Comparison of ENCODE assay signal across 12 mouse cellular contexts in the genomic region with DNA sequence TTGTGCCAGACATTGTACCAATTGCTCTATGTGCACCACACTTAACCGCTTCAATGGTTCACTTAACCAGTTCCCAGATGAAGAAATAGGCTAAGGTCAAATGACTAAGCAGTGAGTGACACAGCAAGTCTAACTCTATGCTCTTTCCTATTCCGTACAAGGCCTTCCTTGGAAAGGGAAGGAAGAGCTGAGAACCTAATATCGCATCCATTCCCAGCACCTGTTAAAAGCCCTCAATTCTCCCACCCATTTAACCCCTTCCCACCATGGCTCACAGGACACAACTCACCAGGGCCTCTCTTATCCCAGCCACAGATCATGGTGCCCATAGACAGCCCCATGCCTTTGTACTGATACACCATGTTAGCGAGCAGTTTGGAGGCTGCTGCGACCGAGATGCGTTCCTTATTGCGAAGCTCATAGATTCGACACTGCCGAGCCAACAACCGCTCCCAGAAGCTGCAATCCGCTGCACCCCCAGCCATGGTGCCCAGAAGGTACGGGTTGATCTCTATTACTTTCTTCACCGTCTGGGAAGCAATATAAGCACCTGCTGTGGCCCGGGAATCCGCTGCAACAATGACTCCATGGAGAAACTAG. TPM values are rescaled to one million over a fixed set of nuclear protein-coding genes. Genes with fewer than 3 reads are reported as not detected.
DNase-seq lines count a peak whose midpoint lies in the region; ATAC-seq lines count a peak whose summit lies in the region.
"Had no signal": no experiment of that assay in that cellular context is flagged by ENCODE, and none has a peak within 500 bp of the region (broad histone marks: within the 10 kb centered on the region; RNA-seq: fewer than 3 reads in every experiment).

No protein-coding gene starts in this region.

- H3K9ac ChIP-seq in heart, embryonic 11.5 days (ENCODE audit: low read depth, low read length), result no peak overlapping the region
- no peak overlapping the region for H3K9ac ChIP-seq in neural tube, embryonic 12.5 days
- H3K9ac ChIP-seq in liver, embryonic 12.5 days, result no peak overlapping the region

- 91% methylated on average over 16 of the region's 16 CpGs for WGBS in heart, embryonic 11.5 days (ENCODE audit: insufficient replicate concordance)
- 92% methylated on average over 16 of the region's 16 CpGs for WGBS in neural tube, embryonic 12.5 days
- WGBS in liver, embryonic 12.5 days (ENCODE audit: insufficient replicate concordance), result 83% methylated on average over 16 of the region's 16 CpGs

- H3K4me2 ChIP-seq in heart, embryonic 11.5 days, result peak overlapping the region; percentile 71
- peak overlapping the region; percentile 75; the same call in 1 of the 2 replicates for H3K4me2 ChIP-seq in neural tube, embryonic 12.5 days (replicated peaks)
- H3K4me2 ChIP-seq in liver, embryonic 12.5 days, result peak overlapping the region; percentile 72

- no peaks in the 10 kb centered on the region for H3K27me3 ChIP-seq in heart, embryonic 11.5 days (ENCODE audit: control insufficient read depth, insufficient read depth, low read length)
- no peaks in the 10 kb centered on the region for H3K27me3 ChIP-seq in neural tube, embryonic 12.5 days (replicated peaks)
- no peaks in the 10 kb centered on the region for H3K27me3 ChIP-seq in liver, embryonic 12.5 days (replicated peaks)

- 0 out of 2 replicates have a peak, but pooled peaks cover 5% of the 10 kb centered on the region for H3K4me1 ChIP-seq in heart, embryonic 11.5 days (ENCODE audit: control insufficient read depth, insufficient read depth, low read length)
- peaks cover 11% of the 10 kb centered on the region for H3K4me1 ChIP-seq in neural tube, embryonic 12.5 days
- H3K4me1 ChIP-seq in liver, embryonic 12.5 days, result peaks cover 23% of the 10 kb centered on the region

- no peak overlapping the region for H3K27ac ChIP-seq in heart, embryonic 11.5 days (ENCODE audit: low read depth, low read length)
- H3K27ac ChIP-seq in neural tube, embryonic 12.5 days, result no peak overlapping the region
- H3K27ac ChIP-seq in liver, embryonic 12.5 days, result peak overlapping the region; percentile 12; the same call in 1 of the 2 replicates

- no peak for ATAC-seq in heart, embryonic 11.5 days (replicated peaks; ENCODE audit: insufficient number of reproducible peaks, low FRiP score, low TSS enrichment)
- ATAC-seq in neural tube, embryonic 12.5 days (ENCODE audit: low FRiP score, low read depth), result no peak
- no peak for ATAC-seq in liver, embryonic 12.5 days
- ATAC-seq: CD4-positive, CD25-positive, alpha-beta regulatory T cell, adult 4 months; intestine, embryonic 16.5 days had no signal

- no peaks in the 10 kb centered on the region for H3K9me3 ChIP-seq in heart, embryonic 11.5 days (replicated peaks; ENCODE audit: control insufficient read depth, low read length)
- no peaks in the 10 kb centered on the region for H3K9me3 ChIP-seq in neural tube, embryonic 12.5 days
- no peaks in the 10 kb centered on the region for H3K9me3 ChIP-seq in liver, embryonic 12.5 days (replicated peaks)

- intact Hi-C loops in heart, postnatal 25 days (cut with DNase I), result no loop called here

- no peaks in the 10 kb centered on the region for H3K36me3 ChIP-seq in heart, embryonic 11.5 days (ENCODE audit: control insufficient read depth, insufficient read depth, low read length)
- peaks cover 31% of the 10 kb centered on the region for H3K36me3 ChIP-seq in neural tube, embryonic 12.5 days
- H3K36me3 ChIP-seq in liver, embryonic 12.5 days, result peaks cover 46% of the 10 kb centered on the region

- DNase-seq in heart, postnatal 25 days (ENCODE audit: low spot score), result no peak
- no peak for DNase-seq in neural tube, embryonic 10.5 days (ENCODE audit: extremely low spot score, low spot score)
- no peak for DNase-seq in spleen, postnatal 36 days (ENCODE audit: low spot score in 2 of 2)
- no peak for DNase-seq in urinary bladder, adult 18-20 months (ENCODE audit: low spot score in 2 of 2)
- no peak for DNase-seq in gastrocnemius, postnatal 25 days
- DNase-seq: cerebellum, adult 8-10 months; right cerebral cortex, adult 18-20 months had no signal

- no peak overlapping the region for H3K4me3 ChIP-seq in heart, embryonic 11.5 days (ENCODE audit: low read depth, low read length)
- no peak overlapping the region for H3K4me3 ChIP-seq in neural tube, embryonic 12.5 days
- H3K4me3 ChIP-seq in liver, embryonic 12.5 days, result peak overlapping the region; percentile 1; the same call in 1 of the 2 replicates

RNA-seq across cellular contexts. Expression of gene Psmb5, which starts 1.5 kb away (rescaled TPM):
- polyA plus RNA-seq in heart, embryonic 11.5 days (2014; fragmentation: Nextera tagmentation; extraction: Ambion mirVana), result 364 and 386 TPM in 2 replicates
- total RNA-seq in heart, postnatal 25 days (2021), result 100 to 1,000 TPM; 195 to 201 TPM
- polyA plus RNA-seq in neural tube, embryonic 12.5 days (2016; fragmentation: Nextera tagmentation; extraction: Ambion mirVana), result 404 and 429 TPM in 2 replicates
- 281 and 292 TPM in 2 replicates for polyA plus RNA-seq in liver, embryonic 12.5 days (2016; fragmentation: Nextera tagmentation; extraction: Ambion mirVana)
- 100 to 1,000 TPM; 175 to 184 TPM for total RNA-seq in gastrocnemius, postnatal 25 days (2021)

RNA-seq across cellular contexts. Expression of gene Psmb11, which starts 4.9 kb away (rescaled TPM):
- polyA plus RNA-seq in heart, embryonic 11.5 days (2014; fragmentation: Nextera tagmentation; extraction: Ambion mirVana), result not detected in 2 replicates
- total RNA-seq in heart, postnatal 25 days (2021), result not detected
- polyA plus RNA-seq in neural tube, embryonic 12.5 days (2016; fragmentation: Nextera tagmentation; extraction: Ambion mirVana), result not detected in 2 replicates
- not detected in 2 replicates for polyA plus RNA-seq in liver, embryonic 12.5 days (2016; fragmentation: Nextera tagmentation; extraction: Ambion mirVana)
- total RNA-seq in gastrocnemius, postnatal 25 days (2021), result not detected
- polyA plus RNA-seq: CD4-positive, CD25-positive, alpha-beta regulatory T cell, adult 4 months; intestine, embryonic 16.5 days had no signal

RNA-seq across cellular contexts. Expression of gene 4931414P19Rik, which starts 10.5 kb away (rescaled TPM):
- polyA plus RNA-seq in heart, embryonic 11.5 days (2014; fragmentation: Nextera tagmentation; extraction: Ambion mirVana), result 4.4 and 4.5 TPM in 2 replicates
- total RNA-seq in heart, postnatal 25 days (2021), result 1 to 10 TPM; 3.7 to 4.0 TPM
- 8.4 and 8.6 TPM in 2 replicates for polyA plus RNA-seq in neural tube, embryonic 12.5 days (2016; fragmentation: Nextera tagmentation; extraction: Ambion mirVana)
- 3.7 and 4.1 TPM in 2 replicates for polyA plus RNA-seq in liver, embryonic 12.5 days (2016; fragmentation: Nextera tagmentation; extraction: Ambion mirVana)
- 1 to 10 TPM; 2.9 to 3.4 TPM for total RNA-seq in gastrocnemius, postnatal 25 days (2021)

RNA-seq across cellular contexts. Expression of gene Gm17606, which starts 24.4 kb away (rescaled TPM):
- not detected in 2 replicates for polyA plus RNA-seq in heart, embryonic 11.5 days (2014; fragmentation: Nextera tagmentation; extraction: Ambion mirVana)
- not detected for total RNA-seq in heart, postnatal 25 days (2021)
- polyA plus RNA-seq in neural tube, embryonic 12.5 days (2016; fragmentation: Nextera tagmentation; extraction: Ambion mirVana), result not detected in 2 replicates
- not detected in 2 replicates for polyA plus RNA-seq in liver, embryonic 12.5 days (2016; fragmentation: Nextera tagmentation; extraction: Ambion mirVana)
- total RNA-seq in gastrocnemius, postnatal 25 days (2021), result not detected
- polyA plus RNA-seq: CD4-positive, CD25-positive, alpha-beta regulatory T cell, adult 4 months; intestine, embryonic 16.5 days had no signal

RNA-seq across cellular contexts. Expression of gene Cdh24, which starts 24.8 kb away (rescaled TPM):
- polyA plus RNA-seq in heart, embryonic 11.5 days (2014; fragmentation: Nextera tagmentation; extraction: Ambion mirVana), result 2.9 and 3.1 TPM in 2 replicates
- under 1 TPM; 0.31 to 0.39 TPM for total RNA-seq in heart, postnatal 25 days (2021)
- polyA plus RNA-seq in neural tube, embryonic 12.5 days (2016; fragmentation: Nextera tagmentation; extraction: Ambion mirVana), result 9.5 and 10.0 TPM in 2 replicates
- polyA plus RNA-seq in liver, embryonic 12.5 days (2016; fragmentation: Nextera tagmentation; extraction: Ambion mirVana), result 0.61 and 1.0 TPM in 2 replicates
- total RNA-seq in gastrocnemius, postnatal 25 days (2021), result under 1 TPM; 0.28 to 0.38 TPM
